Mouse (Mus musculus) left cerebral cortex, postnatal 25 days (tissue): ENCODE data around the gene Cd34. TPM values are rescaled to one million over a fixed set of nuclear protein-coding genes. Genes with fewer than 3 reads are reported as not detected.

Experiments
- DNase-seq, 2 experiments: peaks; one replicate each; pipeline ENCODE4 v3.0.0; 2022; ENCODE audit warnings: low spot score in 2 of 2, mixed read lengths in 1 of 2
- intact Hi-C: fragments of 180-260 bp; cut with DNase I; formaldehyde crosslinking; loops from one replicate; pipeline ENCODE4 v1.15.1; 2025
- total RNA-seq, 2 experiments: library from RNA; stranded (reverse); gene quantifications; 2 replicates each; pipeline ENCODE4 v1.2.3; 2021

Gene Cd34
- total RNA-seq, 2 experiments from 2014 or later: 52.1 to 57.5 TPM

- intact Hi-C loops: no loop called here
- DNase-seq: no peak
Measured at GRCm38 (mm10) chr1:194957021-194957420, 18.4 kb downstream of the Cd34 start.

DNA sequence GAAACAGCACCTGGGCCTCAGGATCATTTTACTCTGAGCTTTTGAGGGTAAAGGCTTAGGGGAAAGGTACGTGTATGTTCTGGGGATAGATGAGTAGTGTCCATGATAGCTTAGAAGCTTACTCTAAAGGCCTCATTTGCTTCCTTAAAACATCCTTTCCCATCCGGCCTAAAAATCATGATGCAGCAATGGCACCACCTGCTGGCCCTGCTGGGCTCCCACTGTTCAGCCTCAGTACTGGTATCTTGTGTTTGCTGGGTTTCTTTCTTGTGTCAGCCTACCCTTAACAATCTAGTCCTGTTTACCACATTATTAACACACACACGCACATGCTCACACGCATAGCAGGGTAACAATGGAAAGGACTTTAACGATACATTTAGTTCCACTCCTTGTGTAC is 23.6 kb downstream of the Cd34 start:
- intact Hi-C loops: loop anchor here (1.0 kb wide), 2 partner anchors 83 to 123 kb away; no protein-coding TSS in a partner anchor
- DNase-seq: peak; percentile 68 to 91

DNA sequence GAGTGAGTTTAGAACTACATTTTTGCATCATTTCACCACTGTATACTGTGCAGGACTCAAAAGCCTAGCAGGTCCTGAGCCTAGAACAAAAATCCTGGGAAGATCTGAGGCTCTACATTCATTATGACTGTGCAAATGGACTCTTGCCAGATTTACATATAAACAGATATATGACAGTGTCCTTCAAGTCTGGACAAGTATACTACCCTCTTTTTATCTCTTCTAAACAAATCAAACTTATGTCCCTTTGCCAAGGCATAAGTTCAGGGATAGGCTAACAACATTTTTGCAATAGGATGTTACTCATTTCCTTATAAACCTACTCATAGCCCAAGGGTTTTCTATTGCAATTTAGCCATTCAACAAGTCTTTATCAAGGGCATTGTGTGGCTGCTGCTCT is 24.1 kb downstream of the Cd34 start:
- DNase-seq: no peak

GRCm38 (mm10) chr1:194971980-194972379 is 33.4 kb downstream of the Cd34 start:
- DNase-seq: peak in 1 of 2 experiments; percentile 87
- intact Hi-C loops: no loop called here

More for the DNA sequence above, 24.1 kb downstream of the Cd34 start:
- intact Hi-C loops: loop anchor here (1.0 kb wide), 2 partner anchors 83 to 123 kb away; no protein-coding TSS in a partner anchor

- intact Hi-C loops: loop anchor here (1.0 to 5.0 kb wide), 3 partner anchors 42 to 156 kb away; partner anchors contain the start of gene Cr1l
Measured at GRCm38 (mm10) chr1:194976164-194976516, 37.5 kb downstream of the Cd34 start.

GRCm38 (mm10) chr1:194976517-194977370 is 38.1 kb downstream of the Cd34 start:
- intact Hi-C loops: loop anchor here (1.0 to 5.0 kb wide), 3 partner anchors 42 to 156 kb away; partner anchors contain the start of gene Cr1l
- DNase-seq: peak; percentile 74 to 77

More at GRCm38 (mm10) chr1:194976164-194976516, 37.5 kb downstream of the Cd34 start:
- peak; percentile 93 to 95 for DNase-seq

- intact Hi-C loops: loop anchor here (2.0 to 5.0 kb wide), 2 partner anchors 59 to 155 kb away; partner anchors contain the start of gene Cr1l
- peak; percentile 51 to 60 for DNase-seq
Measured at GRCm38 (mm10) chr1:194977371-194977761, 38.7 kb downstream of the Cd34 start.

DNA sequence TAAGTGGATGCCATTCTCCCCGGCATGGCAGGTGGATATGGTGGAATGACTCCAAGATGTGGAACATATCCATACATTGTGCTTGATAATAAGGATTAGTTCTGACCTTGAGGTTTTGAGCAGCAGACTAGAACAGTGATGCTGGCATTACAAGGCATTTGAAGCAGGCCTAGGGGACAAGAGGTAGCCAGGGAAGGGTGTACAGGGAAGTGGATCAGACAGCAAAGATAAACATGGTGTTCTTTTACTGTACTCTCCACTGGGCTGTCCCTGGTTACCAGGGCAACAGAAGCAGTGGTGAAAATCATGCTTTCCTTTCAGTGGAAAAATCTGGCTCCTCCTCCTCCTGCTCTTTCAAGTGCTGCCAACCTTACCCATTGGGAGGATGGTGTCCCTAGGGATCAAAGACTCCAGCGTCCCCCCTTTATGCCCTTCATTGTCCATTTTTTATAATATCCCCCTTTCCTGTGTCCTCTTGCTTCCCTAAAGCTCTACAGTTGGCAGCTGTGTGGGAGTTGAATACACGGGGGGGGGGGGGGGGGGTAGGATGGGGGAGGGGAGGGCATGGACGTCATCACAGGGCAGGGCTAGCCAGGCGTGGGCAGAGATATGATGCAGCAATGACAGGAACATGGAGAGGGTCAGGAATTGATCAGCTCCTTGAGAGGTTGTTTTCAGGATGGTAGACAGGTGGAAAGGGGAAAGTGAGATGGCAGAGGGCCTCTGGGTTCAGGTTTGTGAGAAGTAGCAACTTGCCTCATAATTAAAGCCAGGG is 39.5 kb downstream of the Cd34 start:
- peak; percentile 65 to 84 for DNase-seq
- intact Hi-C loops: loop anchor here (2.0 to 5.0 kb wide), 2 partner anchors 59 to 154 kb away; partner anchors contain the start of gene Cr1l

GRCm38 (mm10) chr1:194980826-194981435 is 42.3 kb downstream of the Cd34 start:
- intact Hi-C loops: no loop called here
- no peak for DNase-seq

- DNase-seq: no peak
- intact Hi-C loops: no loop called here
Measured at GRCm38 (mm10) chr1:194982931-194983690, 44.5 kb downstream of the Cd34 start.

- DNase-seq: no peak
- intact Hi-C loops: no loop called here
Measured at GRCm38 (mm10) chr1:194984914-194985313, 46.3 kb downstream of the Cd34 start.

DNA sequence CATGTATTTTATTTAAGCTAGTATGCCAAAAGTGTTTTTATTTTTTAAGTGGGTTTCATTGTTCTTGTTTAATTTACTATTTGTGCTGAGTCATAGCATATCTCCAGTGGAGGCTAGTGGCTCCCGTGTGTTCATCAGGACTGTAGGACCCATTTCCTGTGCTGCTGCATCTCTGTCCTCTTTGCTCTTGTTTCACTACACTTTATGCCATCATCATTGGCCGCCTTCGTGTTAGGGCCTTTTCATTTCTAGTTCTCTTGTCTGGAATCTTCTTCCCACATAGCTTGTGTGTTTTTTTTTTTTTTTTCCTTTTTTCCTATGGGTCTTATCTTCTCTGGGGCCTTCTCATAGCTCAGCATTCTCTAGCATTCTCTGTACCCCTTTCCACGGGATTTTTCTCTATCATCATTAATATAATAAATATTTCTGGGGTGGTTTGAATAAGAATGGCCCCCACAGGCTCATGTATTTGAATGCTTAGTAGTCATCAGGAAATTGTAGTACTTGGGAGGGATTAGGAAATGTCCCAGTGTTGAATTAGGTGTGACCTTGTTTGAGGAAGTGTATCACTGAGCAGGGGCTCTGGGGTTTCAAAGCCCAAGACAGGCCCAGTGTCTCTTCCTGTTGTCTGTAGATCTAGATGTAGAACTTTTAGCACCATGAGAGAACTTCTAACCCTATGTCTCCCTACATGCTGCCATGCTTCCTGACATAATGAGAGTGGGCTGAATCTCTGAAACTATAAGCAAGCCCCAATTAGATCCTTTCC is 47.0 kb downstream of the Cd34 start:
- intact Hi-C loops: no loop called here
- no peak for DNase-seq

DNA sequence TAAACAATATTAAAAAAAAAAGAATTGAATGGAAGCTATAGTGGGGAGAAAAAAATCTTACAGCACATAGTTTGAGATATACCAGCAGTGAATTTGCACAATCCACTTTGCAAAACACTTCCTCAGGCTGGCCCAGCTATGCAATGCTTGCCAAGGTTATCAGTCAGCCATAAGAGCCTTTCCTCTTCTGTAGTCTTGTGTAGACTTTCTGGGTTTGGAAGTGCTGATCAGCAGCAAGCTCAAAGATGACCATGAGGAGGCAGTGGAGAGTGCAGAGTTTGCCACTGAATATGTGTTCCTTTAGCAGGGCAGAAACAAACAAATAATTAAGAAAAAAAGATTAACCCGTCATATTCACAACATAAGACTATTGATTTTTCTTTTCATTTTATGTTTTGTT is 50.4 kb downstream of the Cd34 start:
- intact Hi-C loops: no loop called here
- DNase-seq: no peak

DNA sequence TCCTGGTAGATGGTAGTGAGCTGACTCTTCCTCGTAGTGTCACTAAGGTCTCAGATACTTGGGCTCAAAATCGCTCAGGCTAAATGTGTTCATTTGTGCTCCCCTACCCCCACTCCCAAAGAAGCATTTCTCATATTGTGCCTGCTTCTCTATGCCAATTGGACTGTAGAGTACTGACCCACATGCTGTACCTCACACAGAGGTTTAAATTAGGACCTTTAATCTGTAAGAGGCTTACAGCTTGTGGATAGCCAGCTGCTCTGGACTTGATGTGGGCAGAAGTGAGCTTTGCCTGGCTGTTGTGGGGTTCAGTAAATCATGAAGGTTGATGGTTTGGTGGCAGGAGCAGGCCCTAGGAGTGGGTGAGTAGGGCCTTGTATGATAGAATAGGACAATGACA is 52.4 kb downstream of the Cd34 start:
- intact Hi-C loops: no loop called here
- no peak for DNase-seq

DNA sequence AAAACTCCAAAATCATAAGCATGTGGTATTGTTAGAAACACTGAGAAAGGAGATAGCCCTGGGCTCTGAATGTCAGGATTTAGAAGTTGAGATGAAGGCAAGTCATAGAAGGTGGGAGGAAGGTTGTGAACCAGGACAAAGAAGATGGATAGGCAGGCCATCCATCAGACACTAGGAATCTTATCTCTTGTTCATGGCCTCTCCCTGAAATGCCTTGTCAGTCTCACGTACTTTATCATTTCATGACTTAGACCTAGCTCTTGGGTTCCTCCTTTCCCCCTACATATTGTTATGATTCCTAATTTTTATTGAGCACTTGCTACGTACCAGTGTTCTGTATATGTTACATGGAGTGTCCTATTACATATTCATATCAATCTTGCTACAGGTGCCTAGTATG is 53.0 kb downstream of the Cd34 start:
- no peak for DNase-seq
- intact Hi-C loops: no loop called here

DNA sequence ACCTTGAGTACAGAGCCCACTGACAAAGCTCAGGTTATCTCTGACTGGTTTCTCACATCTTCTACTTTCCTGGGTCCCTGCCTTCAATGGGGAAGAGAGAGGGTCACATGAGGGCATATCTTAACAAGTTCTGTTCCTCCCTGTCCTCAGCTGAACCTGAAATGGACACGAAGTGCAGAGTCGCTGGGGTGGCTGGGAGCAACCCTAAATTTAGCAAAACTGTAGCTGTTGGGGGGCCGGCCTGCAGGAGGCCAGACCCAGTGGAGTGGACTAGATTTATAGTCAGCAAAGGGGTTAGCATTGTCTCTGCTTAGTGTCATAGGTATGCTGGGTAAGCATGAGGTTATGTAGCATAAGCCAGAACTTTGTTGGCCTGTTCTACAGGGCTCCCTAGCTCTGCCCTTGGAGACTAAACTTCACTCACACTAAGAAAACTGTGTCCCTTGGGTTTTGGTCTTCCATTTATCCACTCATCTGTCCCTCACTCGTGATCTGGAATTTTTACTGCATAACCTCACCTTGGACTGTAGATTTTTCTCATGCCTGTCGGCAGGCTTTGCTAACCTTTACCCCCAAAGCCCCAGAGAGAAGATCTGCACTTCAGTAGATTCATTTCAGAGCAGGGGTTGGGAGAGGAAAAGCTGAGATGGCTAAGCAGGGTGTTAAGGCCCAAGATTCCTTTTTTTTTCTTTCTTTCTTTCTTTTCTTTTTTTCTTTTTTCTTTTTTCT is 54.1 kb downstream of the Cd34 start:
- DNase-seq: no peak
- intact Hi-C loops: no loop called here

- no peak for DNase-seq
- intact Hi-C loops: no loop called here
Measured at GRCm38 (mm10) chr1:194993409-194993988, 54.9 kb downstream of the Cd34 start.
